Mouse (Mus musculus): ENCODE results near the gene Mastl. TPM values are rescaled to one million over a fixed set of nuclear protein-coding genes. Genes with fewer than 3 reads are reported as not detected.
A peak's percentile ranks its signal among the peaks of the same experiment; 100 is the strongest.

Gene Mastl
- polyA plus RNA-seq, 1 experiment from 2014 or later: 5.3 TPM

GRCm38 (mm10) chr2:23077693-23078092 lies 78.1 kb downstream of the Mastl start:
- H3K9ac ChIP-seq (ENCODE audit: low read depth, low read length): no peak overlapping the region
- no peak for TF ChIP-seq CTCF (IDR thresholded peaks at IDR 0.05; ENCODE audit: low read depth)

GRCm38 (mm10) chr2:23076783-23077182 lies 79.0 kb downstream of the Mastl start:
- DNase-seq (ENCODE audit: low spot score): no peak
- H3K27ac ChIP-seq: no peak overlapping the region
- no peak; the same call in 1 of the 2 replicates for TF ChIP-seq CTCF (IDR thresholded peaks at IDR 0.05; ENCODE audit: low read depth)
- H3K9me3 ChIP-seq (replicated peaks; ENCODE audit: low read length): no peaks in the 10 kb centered on the region
- H3K4me2 ChIP-seq (ENCODE audit: low read length): no peak overlapping the region
- no peaks in the 10 kb centered on the region for H3K27me3 ChIP-seq (ENCODE audit: insufficient read depth, low read length)
- peaks cover 9% of the 10 kb centered on the region for H3K36me3 ChIP-seq (ENCODE audit: insufficient read depth, low read length)
- no peaks in the 10 kb centered on the region for H3K4me1 ChIP-seq (replicated peaks; ENCODE audit: insufficient read depth, low read length)
- H3K4me3 ChIP-seq (replicated peaks; ENCODE audit: low read depth, low read length): no peak overlapping the region
- H3K9ac ChIP-seq (ENCODE audit: low read depth, low read length): no peak overlapping the region
- ATAC-seq (replicated peaks; ENCODE audit: low FRiP score, low read depth): no peak

More at GRCm38 (mm10) chr2:23077693-23078092, 78.1 kb downstream of the Mastl start:
- Histone ChIP-seq H3K4me3 (replicated peaks; ENCODE audit: low read depth, low read length) (no peak overlapping the region), H3K36me3 (ENCODE audit: insufficient read depth, low read length) (peaks cover 13% of the 10 kb centered on the region), H3K27ac (no peak overlapping the region), H3K27me3 (ENCODE audit: insufficient read depth, low read length) (no peaks in the 10 kb centered on the region), H3K9me3 (replicated peaks; ENCODE audit: low read length) (no peaks in the 10 kb centered on the region), H3K4me2 (ENCODE audit: low read length) (no peak overlapping the region), H3K4me1 (replicated peaks; ENCODE audit: insufficient read depth, low read length) (no peaks in the 10 kb centered on the region)
- 90% methylated on average over 5 of the region's 5 CpGs for WGBS
- no peak for ATAC-seq (replicated peaks; ENCODE audit: low FRiP score, low read depth)
- no peak for DNase-seq (ENCODE audit: low spot score)

GRCm38 (mm10) chr2:23075846-23076245 lies 80.0 kb downstream of the Mastl start:
- Histone ChIP-seq H3K4me1 (replicated peaks; ENCODE audit: insufficient read depth, low read length) (no peaks in the 10 kb centered on the region), H3K9ac (ENCODE audit: low read depth, low read length) (no peak overlapping the region), H3K9me3 (replicated peaks; ENCODE audit: low read length) (no peaks in the 10 kb centered on the region), H3K4me2 (ENCODE audit: low read length) (no peak overlapping the region), H3K36me3 (ENCODE audit: insufficient read depth, low read length) (peaks cover 8% of the 10 kb centered on the region), H3K4me3 (replicated peaks; ENCODE audit: low read depth, low read length) (no peak overlapping the region), H3K27me3 (ENCODE audit: insufficient read depth, low read length) (no peaks in the 10 kb centered on the region), H3K27ac (no peak overlapping the region)
- ATAC-seq (replicated peaks; ENCODE audit: low FRiP score, low read depth) (no peak), DNase-seq (ENCODE audit: low spot score) (no peak)
- TF ChIP-seq CTCF (IDR thresholded peaks at IDR 0.05; ENCODE audit: low read depth): no peak

- Histone ChIP-seq H3K27me3 (ENCODE audit: insufficient read depth, low read length) (no peaks in the 10 kb centered on the region), H3K4me3 (replicated peaks; ENCODE audit: low read depth, low read length) (no peak overlapping the region), H3K27ac (no peak overlapping the region), H3K4me2 (ENCODE audit: low read length) (no peak overlapping the region), H3K36me3 (ENCODE audit: insufficient read depth, low read length) (0 out of 2 replicates have a peak, but pooled peaks cover 3% of the 10 kb centered on the region), H3K4me1 (replicated peaks; ENCODE audit: insufficient read depth, low read length) (no peaks in the 10 kb centered on the region; the same call in 1 of the 2 replicates), H3K9ac (ENCODE audit: low read depth, low read length) (no peak overlapping the region), H3K9me3 (replicated peaks; ENCODE audit: low read length) (no peaks in the 10 kb centered on the region)
- ATAC-seq (replicated peaks; ENCODE audit: low FRiP score, low read depth) (no peak), DNase-seq (ENCODE audit: low spot score) (no peak)
- 88% methylated on average over 1 of the region's 1 CpGs for WGBS
- TF ChIP-seq CTCF (IDR thresholded peaks at IDR 0.05; ENCODE audit: low read depth): no peak
Measured at GRCm38 (mm10) chr2:23071406-23071805, 84.4 kb downstream of the Mastl start.

GRCm38 (mm10) chr2:23070491-23070890 lies 85.3 kb downstream of the Mastl start:
- Histone ChIP-seq H3K4me1 (replicated peaks; ENCODE audit: insufficient read depth, low read length) (no peaks in the 10 kb centered on the region; the same call in 1 of the 2 replicates), H3K9me3 (replicated peaks; ENCODE audit: low read length) (no peaks in the 10 kb centered on the region), H3K4me3 (replicated peaks; ENCODE audit: low read depth, low read length) (no peak overlapping the region), H3K36me3 (ENCODE audit: insufficient read depth, low read length) (0 out of 2 replicates have a peak, but pooled peaks cover 3% of the 10 kb centered on the region), H3K4me2 (ENCODE audit: low read length) (no peak overlapping the region), H3K9ac (ENCODE audit: low read depth, low read length) (no peak overlapping the region), H3K27ac (no peak overlapping the region), H3K27me3 (ENCODE audit: insufficient read depth, low read length) (no peaks in the 10 kb centered on the region)
- ATAC-seq (replicated peaks; ENCODE audit: low FRiP score, low read depth) (no peak), DNase-seq (ENCODE audit: low spot score) (no peak)
- no peak for TF ChIP-seq CTCF (IDR thresholded peaks at IDR 0.05; ENCODE audit: low read depth)
- 94% methylated on average over 2 of the region's 2 CpGs for WGBS

GRCm38 (mm10) chr2:23068894-23069744 lies 86.7 kb downstream of the Mastl start:
- peak overlapping the region; percentile 75 for H3K9ac ChIP-seq (ENCODE audit: low read depth, low read length)
- peak overlapping the region; percentile 98 for H3K27ac ChIP-seq
- no peaks in the 10 kb centered on the region; the same call in 1 of the 2 replicates for H3K4me1 ChIP-seq (replicated peaks; ENCODE audit: insufficient read depth, low read length)
- no peaks in the 10 kb centered on the region for H3K9me3 ChIP-seq (replicated peaks; ENCODE audit: low read length)
- TF ChIP-seq CTCF (IDR thresholded peaks at IDR 0.05; ENCODE audit: low read depth): peak; percentile 44
- ATAC-seq (replicated peaks; ENCODE audit: low FRiP score, low read depth): peak; percentile 92
- no peaks in the 10 kb centered on the region for H3K27me3 ChIP-seq (ENCODE audit: insufficient read depth, low read length)
- H3K4me2 ChIP-seq (ENCODE audit: low read length): peak overlapping the region; percentile 97
- peak overlapping the region; percentile 64 for H3K4me3 ChIP-seq (replicated peaks; ENCODE audit: low read depth, low read length)
- H3K36me3 ChIP-seq (ENCODE audit: insufficient read depth, low read length): 0 out of 2 replicates have a peak, but pooled peaks cover 3% of the 10 kb centered on the region
- WGBS: under 1% methylated on average over 50 of the region's 50 CpGs
- DNase-seq (ENCODE audit: low spot score): peak; percentile 94

Measured in kidney, postnatal 0 days (tissue).